Mouse (Mus musculus) liver, postnatal 0 days (tissue): ENCODE results near the gene Gm17521. TPM values are rescaled to one million over a fixed set of nuclear protein-coding genes. Genes with fewer than 3 reads are reported as not detected.
"Not testable (repeated sequence)": the region's sequence is repeated elsewhere in the genome, so short reads cannot be mapped to it uniquely, and the experiment has no call there.

Source experiments
- ATAC-seq: fragments of 200-750 bp; cut with Nextera tagmentation; 2 replicates; pipeline ENCODE4 v1.8.0; 2017; ENCODE audit warnings: mild to moderate bottlenecking, moderate library complexity
- DNase-seq: peaks from one replicate; pipeline ENCODE4 v3.0.0-alpha.2; 2016
- H3K27ac ChIP-seq: fragments of 300-500 bp; sonication (generic); 2 replicates; pipeline ENCODE4 v1.5.1; 2014; ENCODE audit warnings: antibody characterized with exemption, moderate library complexity, mild to moderate bottlenecking, low read depth
- H3K27me3 ChIP-seq: fragments of 300-500 bp; sonication (generic); 2 replicates; pipeline ENCODE4 v1.6.1; 2014; ENCODE audit warnings: low read length, control low read depth, mixed read lengths; ENCODE audit not compliant: insufficient read depth
- H3K36me3 ChIP-seq: fragments of 300-500 bp; sonication (generic); replicated peaks from 2 replicates; pipeline ENCODE4 v1.6.1; 2014; ENCODE audit warnings: mild to moderate bottlenecking, control low read depth, low read length, moderate library complexity, mixed read lengths; ENCODE audit not compliant: insufficient read depth
- H3K4me1 ChIP-seq: fragments of 300-500 bp; sonication (generic); 2 replicates; pipeline ENCODE4 v1.6.1; 2014; ENCODE audit warnings: antibody characterized with exemption, mild to moderate bottlenecking, control low read depth; ENCODE audit not compliant: insufficient read depth
- H3K4me2 ChIP-seq: fragments of 300-500 bp; sonication (generic); 2 replicates; pipeline ENCODE4 v1.6.1; 2014; ENCODE audit warnings: low read depth, mild to moderate bottlenecking, low read length, moderate library complexity, mixed read lengths
- H3K4me3 ChIP-seq: fragments of 300-500 bp; sonication (generic); 2 replicates; pipeline ENCODE4 v1.5.1; 2014; ENCODE audit warnings: low read depth, low read length
- H3K9ac ChIP-seq: fragments of 300-500 bp; sonication (generic); replicated peaks from 2 replicates; pipeline ENCODE4 v1.6.1; 2014; ENCODE audit warnings: mild to moderate bottlenecking, moderate library complexity
- H3K9me3 ChIP-seq: fragments of 300-500 bp; sonication (generic); 2 replicates; pipeline ENCODE4 v1.6.1; 2016; ENCODE audit warnings: mild to moderate bottlenecking, control low read depth, low read length, mixed read lengths
- CTCF ChIP-seq: sonication (generic); IDR thresholded peaks from 2 replicates; pipeline ENCODE4 v1.5.1; 2016; ENCODE audit warnings: antibody characterized with exemption, low read depth
- EP300 ChIP-seq: IDR thresholded peaks from 2 replicates; pipeline ENCODE4 v1.6.1; 2016; ENCODE audit warnings: antibody characterized with exemption, low read depth, mild to moderate bottlenecking
- WGBS: fragments of 180-500 bp; shearing (Covaris S2); extraction: QIAGEN DNeasy Blood & Tissue Kit; methylation state at CpG from one replicate; pipeline ENCODE4 v1.1.7; 2014; ENCODE audit not compliant: insufficient replicate concordance; 5-methylcytosine and 5-hydroxymethylcytosine counted together
- polyA plus RNA-seq: library from polyadenylated mRNA; unstranded; fragments of >200 nt; fragmentation: Nextera tagmentation; extraction: Ambion mirVana; gene quantifications from 2 replicates; pipeline ENCODE4 v1.2.1, GENCODE M21; 2015

Gene Gm17521
- not detected in 2 replicates for polyA plus RNA-seq

- not testable (repeated sequence) for H3K9me3 ChIP-seq, ATAC-seq, DNase-seq, H3K4me2 ChIP-seq, H3K27ac ChIP-seq, H3K27me3 ChIP-seq, H3K36me3 ChIP-seq, H3K4me3 ChIP-seq, H3K9ac ChIP-seq, H3K4me1 ChIP-seq
- WGBS, result 61% methylated on average over 1 of the region's 1 CpGs
Measured at GRCm38 (mm10) chrX:123029569-123029968, at the start of gene Gm17521. Gene Gm17521, minus strand, starts transcription at chrX:123029669.

DNA sequence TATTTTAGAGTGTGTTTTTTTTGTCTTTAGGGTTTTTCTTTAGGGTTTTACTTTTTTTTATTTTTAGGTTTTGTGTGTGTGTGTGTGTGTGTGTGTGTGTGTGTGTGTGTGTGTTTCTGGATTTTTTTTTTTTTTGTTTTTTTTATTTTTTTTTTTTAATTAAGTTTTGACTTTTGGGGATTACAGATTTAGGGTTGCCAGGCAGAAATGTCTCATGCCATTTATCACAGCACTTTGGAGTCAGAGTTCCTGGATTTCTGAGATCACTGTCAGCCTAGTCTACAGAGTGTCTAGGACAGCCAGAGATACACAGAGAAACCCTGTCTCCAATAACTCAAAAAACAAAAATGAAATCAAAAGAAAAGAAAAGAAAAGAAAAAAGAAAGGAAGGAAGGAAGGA lies 14.5 kb upstream of the Gm17521 start:
- Histone ChIP-seq H3K9ac (no peak overlapping the region), H3K9me3 (no peaks in the 10 kb centered on the region), H3K4me2 (no peak overlapping the region), H3K36me3 (no peaks in the 10 kb centered on the region), H3K27ac (no peak overlapping the region), H3K27me3 (no peaks in the 10 kb centered on the region), H3K4me3 (no peak overlapping the region), H3K4me1 (no peaks in the 10 kb centered on the region)
- ATAC-seq (no peak), DNase-seq (no peak)
- TF ChIP-seq EP300 (no peak), CTCF (no peak)

DNA sequence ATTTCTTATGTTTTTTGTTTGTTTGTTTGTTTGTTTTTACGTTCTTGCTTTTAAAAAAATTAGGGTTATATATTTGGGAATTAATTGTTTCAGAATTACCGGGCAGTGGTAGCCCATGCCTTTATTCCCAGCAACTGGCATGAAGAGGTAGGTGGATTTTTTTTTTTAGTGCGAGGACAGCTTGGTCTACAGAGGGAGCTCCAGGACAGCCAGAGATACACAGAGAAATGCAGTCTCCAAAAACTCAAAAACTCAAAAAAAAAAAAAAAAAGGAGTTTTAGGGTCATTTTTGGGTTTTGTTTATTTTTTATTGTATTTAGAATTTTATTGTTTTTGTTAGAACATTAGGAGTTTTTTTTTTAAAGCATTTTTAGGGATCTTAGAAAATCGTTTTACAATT lies 14.0 kb upstream of the Gm17521 start:
- H3K36me3 ChIP-seq, result no peaks in the 10 kb centered on the region
- WGBS, result 69% methylated on average over 3 of the region's 4 CpGs
- TF ChIP-seq EP300, result no peak
- TF ChIP-seq CTCF, result no peak
- no peak overlapping the region for H3K4me2 ChIP-seq
- H3K9me3 ChIP-seq, result no peaks in the 10 kb centered on the region
- no peaks in the 10 kb centered on the region for H3K27me3 ChIP-seq
- ATAC-seq (no peak), DNase-seq (no peak)
- no peak overlapping the region for H3K27ac ChIP-seq
- H3K4me1 ChIP-seq, result no peaks in the 10 kb centered on the region
- no peak overlapping the region for H3K9ac ChIP-seq
- no peak overlapping the region for H3K4me3 ChIP-seq

Other genes with a start within 250 kb of the Gm17521 start
- gene Cldn34c1, start 73.8 kb upstream of the Gm17521 start, polyA plus RNA-seq, result 2.8 TPM in 2 replicates
- not detected in 2 replicates for gene Srsx, start 192.8 kb upstream of the Gm17521 start, polyA plus RNA-seq
- gene Gm17577, start 217.2 kb upstream of the Gm17521 start, polyA plus RNA-seq, result not detected in 2 replicates